ENCODE assay signal across 17 mouse cellular contexts in the genomic region with DNA sequence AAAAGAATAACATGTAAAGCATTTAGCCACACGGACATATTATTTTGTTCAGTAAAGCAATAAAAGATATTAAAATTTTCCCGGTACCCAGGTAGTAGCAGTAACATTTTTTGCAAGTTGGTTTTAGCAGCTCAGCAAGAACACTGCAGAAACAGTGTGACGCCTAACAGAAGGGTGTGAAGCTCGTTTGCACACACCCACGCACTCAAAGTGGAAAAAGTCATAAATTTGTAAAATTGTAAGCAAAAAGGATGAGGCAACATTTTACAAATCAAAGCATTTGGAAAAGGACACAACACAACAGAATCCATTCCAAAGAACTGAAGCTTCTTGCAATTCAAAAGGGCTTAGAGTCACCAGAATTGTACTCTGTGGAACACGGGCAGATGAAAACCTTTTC.
DNase-seq lines count a peak whose midpoint lies in the region.
"Had no signal": no experiment of that assay in that cellular context is flagged by ENCODE, and none has a peak within 500 bp of the region (broad histone marks: within the 10 kb centered on the region; RNA-seq: fewer than 3 reads in every experiment).

No protein-coding gene starts in this region.

- intact Hi-C loops in left cerebral cortex, postnatal 25 days (cut with DNase I), result loop anchor here (5.0 kb wide), 1 partner anchor 69 kb away; no protein-coding TSS in a partner anchor

- peak; percentile 43 to 83 for DNase-seq in frontal cortex, adult 2 months (ENCODE audit: extremely low spot score in 1 of 2, low spot score in 1 of 2)
- DNase-seq in frontal cortex, postnatal 14 days (ENCODE audit: low spot score in 2 of 2), result no peak
- peak; percentile 86 for DNase-seq in brain, adult 2 months (ENCODE audit: low read depth, low spot score)
- DNase-seq in layer of hippocampus, adult 9-11 months, result peak; percentile 58
- peak; percentile 57 to 85 for DNase-seq in left cerebral cortex, postnatal 25 days (ENCODE audit: low spot score in 2 of 2)
- no peak for DNase-seq in lung, postnatal 25 days (ENCODE audit: low spot score)
- DNase-seq in lung, adult 18-20 months, result no peak
- DNase-seq in urinary bladder, adult 18-20 months (ENCODE audit: low spot score in 2 of 2), result no peak
- DNase-seq: adrenal gland, postnatal 25 days; cerebellum, adult 9-11 months; forebrain, postnatal 0 days; gastrocnemius, postnatal 36 days; kidney, adult 18-20 months; kidney, postnatal 4 days; liver; thymus, adult 18-20 months; thymus, postnatal 36 days had no signal

Comparison
In these comparisons a context has a peak if more than half of its experiments do, and no peak if none do; other contexts are left out.
1. DNase-seq: peak in frontal cortex, adult 2 months (2 of 2), brain, adult 2 months (single experiment), layer of hippocampus, adult 9-11 months (single experiment) and left cerebral cortex, postnatal 25 days (2 of 2); none in frontal cortex, postnatal 14 days (0 of 2), lung, postnatal 25 days (single experiment), lung, adult 18-20 months (0 of 2) and urinary bladder, adult 18-20 months (0 of 2).